Mouse (Mus musculus): ENCODE measurements at regions not wholly inside any gene's neighbourhood (a gene's known extent, or its start where the extent isn't known, plus 50 kb on each side); places are given as distances from the start of the nearest gene placed in this dataset.

- WGBS, result 72% methylated on average over 3 of the region's 3 CpGs
These were observed 500.3 kb upstream of the Rps6ka3 start for GRCm38 (mm10) chrX:158709811-158710210.

GRCm38 (mm10) chrX:158744738-158745137 lies 465.4 kb upstream of the Rps6ka3 start:
- H3K27ac ChIP-seq (replicated peaks), result no peak overlapping the region
- no peak overlapping the region for H3K4me2 ChIP-seq (replicated peaks)
- H3K4me3 ChIP-seq, result no peak overlapping the region
- H3K27me3 ChIP-seq, result no peaks in the 10 kb centered on the region
- no peaks in the 10 kb centered on the region for H3K9me3 ChIP-seq
- no peaks in the 10 kb centered on the region for H3K4me1 ChIP-seq
- no peak for ATAC-seq (ENCODE audit: low FRiP score, low read depth)
- H3K36me3 ChIP-seq, result no peaks in the 10 kb centered on the region
- WGBS, result 72% methylated on average over 3 of the region's 3 CpGs
- H3K9ac ChIP-seq (replicated peaks), result no peak overlapping the region

More at GRCm38 (mm10) chrX:158709811-158710210, 500.3 kb upstream of the Rps6ka3 start:
- Histone ChIP-seq H3K9ac (replicated peaks) (no peak overlapping the region), H3K36me3 (no peaks in the 10 kb centered on the region), H3K4me2 (replicated peaks) (no peak overlapping the region), H3K9me3 (no peaks in the 10 kb centered on the region), H3K27ac (replicated peaks) (no peak overlapping the region), H3K4me1 (no peaks in the 10 kb centered on the region), H3K27me3 (no peaks in the 10 kb centered on the region), H3K4me3 (no peak overlapping the region)
- no peak for ATAC-seq (ENCODE audit: low FRiP score, low read depth)

- Histone ChIP-seq H3K4me3 (no peak overlapping the region), H3K27ac (replicated peaks) (no peak overlapping the region), H3K27me3 (no peaks in the 10 kb centered on the region), H3K36me3 (no peaks in the 10 kb centered on the region), H3K4me2 (replicated peaks) (no peak overlapping the region), H3K9me3 (no peaks in the 10 kb centered on the region), H3K9ac (replicated peaks) (no peak overlapping the region), H3K4me1 (no peaks in the 10 kb centered on the region)
- 74% methylated on average over 3 of the region's 3 CpGs for WGBS
- ATAC-seq (ENCODE audit: low FRiP score, low read depth), result no peak
These were observed 464.2 kb upstream of the Rps6ka3 start for GRCm38 (mm10) chrX:158745766-158746541.
